Mouse (Mus musculus) cerebellum, adult (tissue): ENCODE measurements around the gene Iffo2.

Experiments used
- ATAC-seq: cut with Nextera tagmentation; 2 replicates; pipeline ENCODE4 v1.9.2; 2017; ENCODE audit warnings: mild to moderate bottlenecking, moderate library complexity, mixed read lengths; ENCODE audit not compliant: insufficient number of reproducible peaks, low FRiP score, low TSS enrichment

The Iffo2 gene

GRCm38 (mm10) chr4:139526475-139526874 lies 3.9 kb upstream of the Iffo2 start:
- ATAC-seq, result no peak

- ATAC-seq, result no peak
These were observed 1.7 kb downstream of the Iffo2 start for GRCm38 (mm10) chr4:139532081-139532480.

DNA sequence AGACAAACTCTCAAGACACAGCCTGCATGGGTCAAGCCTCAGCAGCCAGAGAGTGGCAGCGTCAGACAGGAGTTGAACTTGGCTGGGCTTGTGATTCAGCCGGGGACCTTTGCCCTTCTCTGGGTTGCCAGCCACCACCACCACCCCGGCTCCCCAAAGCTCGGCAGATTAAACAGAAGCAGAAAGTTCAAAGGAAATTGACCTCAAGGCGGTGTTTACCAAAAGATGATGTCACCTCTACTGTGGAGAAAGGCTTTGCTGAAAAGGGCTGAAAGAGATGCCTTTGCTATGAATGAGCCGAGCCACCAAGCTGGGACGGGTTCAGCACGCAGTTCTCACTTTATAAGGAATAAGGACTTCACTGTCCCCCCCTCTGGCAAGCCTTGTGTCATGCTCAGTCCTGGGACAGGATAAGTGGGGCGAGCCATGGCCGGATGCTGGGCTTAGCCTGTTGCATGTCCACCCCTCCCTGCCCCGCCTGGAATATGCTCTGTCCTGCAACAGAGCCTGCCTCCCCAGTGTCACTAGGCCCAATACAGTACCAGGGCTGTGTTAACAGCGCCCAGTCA lies 4.9 kb downstream of the Iffo2 start:
- ATAC-seq, result no peak

GRCm38 (mm10) chr4:139535719-139536118 lies 5.4 kb downstream of the Iffo2 start:
- ATAC-seq, result no peak

- no peak; the same call in 1 of the 2 replicates for ATAC-seq
These were observed 6.4 kb downstream of the Iffo2 start for GRCm38 (mm10) chr4:139536706-139537105.

GRCm38 (mm10) chr4:139540784-139541183 lies 10.4 kb downstream of the Iffo2 start:
- no peak for ATAC-seq

DNA sequence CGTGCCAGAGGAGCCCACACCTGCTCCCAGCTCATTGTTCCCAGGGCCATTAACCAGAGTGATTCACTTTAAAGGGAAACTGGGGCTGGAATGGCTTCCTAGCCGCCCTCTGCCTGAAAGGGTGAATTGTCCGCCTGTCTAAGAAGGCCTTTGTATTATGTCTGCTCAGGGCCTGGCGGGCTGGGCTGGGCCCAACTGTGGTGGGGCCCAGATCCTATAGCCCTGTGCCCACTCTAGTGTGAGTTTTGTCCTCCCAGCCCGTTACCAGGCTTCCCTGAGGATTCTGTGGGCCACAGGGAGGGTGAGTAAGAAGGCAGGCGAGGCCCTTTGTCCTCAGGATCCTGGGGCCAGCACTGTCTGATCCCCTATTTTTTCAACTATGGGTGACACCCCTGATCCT lies 15.4 kb downstream of the Iffo2 start:
- no peak for ATAC-seq

- ATAC-seq, result no peak
These were observed 19.1 kb downstream of the Iffo2 start for GRCm38 (mm10) chr4:139549448-139549847.

DNA sequence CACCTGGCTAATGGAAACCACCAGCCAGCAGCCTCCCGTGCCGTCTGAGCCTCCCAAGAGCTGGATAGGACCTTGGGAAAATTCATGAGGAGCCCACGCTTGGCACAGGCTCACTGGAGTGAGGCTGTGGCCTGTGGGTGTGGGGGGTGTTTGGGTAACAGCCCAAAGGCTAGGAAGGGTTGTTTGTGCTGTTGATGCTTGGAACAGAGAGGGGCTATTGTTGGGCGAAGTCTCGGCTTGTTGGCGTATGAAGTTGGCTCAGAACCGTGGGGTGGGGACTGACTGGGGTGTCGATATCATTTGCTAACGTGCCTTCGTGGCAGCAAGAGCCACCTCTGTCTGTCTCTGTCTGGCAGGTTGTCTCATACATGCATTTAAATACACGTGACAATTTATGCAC lies 24.9 kb downstream of the Iffo2 start:
- ATAC-seq, result no peak

DNA sequence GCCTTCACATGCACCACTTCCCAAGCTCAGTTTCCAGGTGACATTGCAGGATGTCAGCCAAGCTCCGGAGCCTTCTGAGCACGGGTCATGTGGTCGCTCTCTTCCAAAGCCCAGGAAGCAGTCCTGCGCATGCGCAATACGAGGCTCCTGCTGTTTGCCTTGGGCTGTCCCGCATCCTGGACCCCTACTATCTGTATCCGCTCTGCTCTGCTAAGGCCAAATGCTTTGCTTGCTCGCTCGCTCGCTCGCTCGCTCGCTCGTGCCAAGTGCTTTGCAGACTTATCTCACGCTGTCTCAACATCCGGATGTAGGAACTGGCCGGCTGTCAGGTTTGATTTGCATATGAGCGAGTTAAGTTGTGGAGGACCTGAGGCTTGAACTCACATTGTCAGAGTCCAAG lies 25.6 kb downstream of the Iffo2 start:
- no peak for ATAC-seq

DNA sequence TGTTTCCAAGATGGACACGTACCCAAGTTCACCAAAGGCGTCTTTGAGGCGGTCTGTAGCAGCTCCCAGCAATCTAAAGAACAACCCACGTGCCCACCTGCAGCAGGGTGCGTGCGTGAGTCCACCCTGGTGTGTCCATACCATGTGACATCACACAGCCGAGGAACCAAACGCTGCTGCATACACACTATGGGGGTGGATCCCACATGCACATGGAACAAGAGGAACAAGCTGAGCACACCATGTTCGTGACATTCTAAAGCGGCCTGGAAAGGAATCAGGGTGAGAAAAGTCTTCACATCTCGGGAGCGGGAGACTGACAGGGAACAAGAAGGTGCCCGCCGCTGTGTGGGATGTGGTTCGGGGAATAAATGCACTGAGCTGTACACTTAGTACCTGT lies 38.0 kb downstream of the Iffo2 start:
- no peak for ATAC-seq

- no peak for ATAC-seq
These were observed 40.4 kb downstream of the Iffo2 start for GRCm38 (mm10) chr4:139570756-139571155.

GRCm38 (mm10) chr4:139572928-139573512 lies 42.7 kb downstream of the Iffo2 start:
- ATAC-seq, result no peak

- ATAC-seq, result peak; percentile 88
These were observed 43.9 kb downstream of the Iffo2 start for GRCm38 (mm10) chr4:139574156-139574798.

DNA sequence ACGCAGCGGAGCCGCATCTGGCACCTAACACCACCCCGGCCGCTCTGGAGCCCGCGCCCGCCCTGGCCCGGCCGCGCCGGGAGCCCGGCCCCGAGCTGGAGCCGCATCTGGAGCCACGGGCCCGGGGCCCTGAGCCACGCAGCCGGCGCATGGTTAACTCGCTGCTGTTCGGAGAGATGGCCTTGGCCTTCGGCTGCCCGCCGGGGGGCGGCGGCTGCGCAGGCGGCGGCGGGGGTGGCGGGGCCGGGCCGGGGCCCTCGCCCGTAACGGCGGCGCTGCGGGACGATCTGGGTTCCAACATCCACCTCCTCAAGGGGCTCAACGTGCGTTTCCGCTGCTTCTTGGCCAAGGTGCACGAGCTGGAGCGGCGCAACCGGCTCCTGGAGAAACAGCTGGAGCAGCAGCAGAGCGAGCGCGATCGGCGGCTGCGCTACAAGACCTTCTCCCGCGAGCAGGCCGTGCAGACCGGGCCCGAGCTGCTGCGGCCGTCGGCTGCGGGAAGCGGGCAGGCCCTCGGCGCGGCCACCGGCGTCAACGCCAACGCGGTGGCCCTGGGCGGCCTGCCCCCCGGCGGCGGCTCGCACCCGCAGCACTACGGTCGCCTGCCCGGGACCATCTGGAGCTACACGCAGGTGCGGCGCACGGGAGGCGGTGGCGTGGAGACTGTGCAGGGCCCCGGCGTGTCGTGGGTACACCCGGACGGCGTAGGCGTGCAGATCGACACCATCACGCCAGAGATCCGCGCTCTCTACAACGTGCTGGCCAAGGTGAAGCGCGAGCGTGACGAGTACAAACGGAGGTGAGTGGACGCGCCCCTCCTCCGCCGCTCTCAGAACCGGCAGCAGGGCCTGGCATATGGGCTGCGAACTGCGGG lies 44.7 kb downstream of the Iffo2 start:
- ATAC-seq, result peak; percentile 32; the same call in 1 of the 2 replicates

- ATAC-seq, result no peak; the same call in 1 of the 2 replicates
These were observed 45.3 kb downstream of the Iffo2 start for GRCm38 (mm10) chr4:139575673-139576003.

GRCm38 (mm10) chr4:139576251-139576880 lies 46.0 kb downstream of the Iffo2 start:
- ATAC-seq, result no peak

GRCm38 (mm10) chr4:139577006-139577405 lies 46.7 kb downstream of the Iffo2 start:
- ATAC-seq, result no peak

DNA sequence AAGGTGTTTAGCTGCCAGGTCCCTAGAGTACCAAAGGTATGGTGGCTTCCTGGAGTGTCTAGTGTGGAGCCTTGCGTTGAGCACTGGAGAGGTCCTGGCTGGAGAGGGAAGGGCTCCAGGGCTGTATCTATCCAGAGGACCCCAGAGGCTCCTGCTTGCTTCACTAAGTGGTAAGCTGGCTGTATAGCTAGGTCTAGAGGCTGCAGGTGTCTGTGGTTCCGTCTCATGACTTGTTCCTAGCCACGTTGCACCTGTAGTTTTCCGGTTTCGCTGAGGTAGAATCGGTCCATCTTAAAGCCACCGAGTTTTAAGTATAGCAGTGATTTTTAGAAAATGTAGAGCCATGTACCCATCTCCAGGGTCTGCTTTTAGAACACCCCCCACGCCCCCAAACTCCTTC lies 48.0 kb downstream of the Iffo2 start:
- no peak for ATAC-seq

DNA sequence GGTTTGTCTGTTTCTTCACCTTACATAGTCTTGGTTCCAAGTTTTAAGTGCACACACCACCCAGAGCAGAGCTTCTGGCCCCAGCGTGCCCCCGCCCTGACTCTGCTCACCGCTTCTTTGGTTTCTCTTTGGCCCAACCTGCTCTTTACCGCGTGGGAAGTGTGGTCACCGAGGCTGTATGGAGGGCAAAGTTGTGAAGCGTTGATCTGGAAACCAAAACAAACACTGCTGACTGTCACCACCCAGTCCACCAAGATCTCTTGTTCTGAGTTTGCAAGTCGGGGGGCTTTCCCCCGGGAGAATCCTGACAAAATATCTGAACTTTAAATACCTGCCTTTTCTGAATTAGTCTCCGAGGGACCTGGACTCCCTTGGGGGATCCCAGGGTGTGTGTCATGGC lies 48.7 kb downstream of the Iffo2 start:
- ATAC-seq, result no peak

- no peak for ATAC-seq
These were observed 49.1 kb downstream of the Iffo2 start for GRCm38 (mm10) chr4:139579466-139579865.
